Mouse (Mus musculus) CH12.LX (cell line): Measurements from ENCODE around the gene Tbc1d15. TPM values are rescaled to one million over a fixed set of nuclear protein-coding genes. Genes with fewer than 3 reads are reported as not detected.

Experiments used
- DNase-seq: peaks from one replicate; pipeline ENCODE4 v3.0.0-alpha.2; 2013; ENCODE audit errors: extremely low read depth
- H3K27ac ChIP-seq: 2 replicates; pipeline ENCODE4 v1.5.1; 2012; ENCODE audit warnings: low read depth, mild to moderate bottlenecking, control low read depth, moderate library complexity; ENCODE audit not compliant: insufficient read depth
- H3K27me3 ChIP-seq: replicated peaks from 2 replicates; pipeline ENCODE3; 2012; ENCODE audit warnings: inconsistent platforms
- H3K36me3 ChIP-seq, 2 experiments: replicated peaks in 1 of 2; 2 replicates each; pipeline versions ENCODE3 to v1.6.1; 2012; ENCODE audit warnings: inconsistent platforms in 1 of 2, low read length in 1 of 2, mild to moderate bottlenecking in 1 of 2, mixed read lengths in 1 of 2, moderate library complexity in 1 of 2; ENCODE audit not compliant: control insufficient read depth in 1 of 2, insufficient read depth in 1 of 2
- H3K4me1 ChIP-seq, 2 experiments: 2 replicates each; pipeline ENCODE4 v1.6.1; 2012; ENCODE audit warnings: inconsistent platforms in 1 of 2, moderate library complexity in 1 of 2; ENCODE audit not compliant: insufficient read depth in 2 of 2, control insufficient read depth in 1 of 2
- H3K4me2 ChIP-seq: 2 replicates; pipeline ENCODE4 v1.6.1; 2012; ENCODE audit warnings: low read depth, mild to moderate bottlenecking, control low read depth; ENCODE audit not compliant: poor library complexity, insufficient read depth, severe bottlenecking
- H3K4me3 ChIP-seq, 3 experiments: fragments of 150-350 bp in 1 of 3; sonication (generic) in 1 of 3; replicated peaks in 1 of 3; 2 replicates each; pipeline versions ENCODE3 to v1.5.1; 2011 to 2012; ENCODE audit warnings: low read depth in 2 of 3, low read length in 2 of 3, mild to moderate bottlenecking in 2 of 3, moderate library complexity in 2 of 3, control low read depth in 1 of 3, improper control_type of control experiment in 1 of 3, inconsistent platforms in 1 of 3, mixed read lengths in 1 of 3; ENCODE audit not compliant: poor library complexity in 1 of 3
- H3K79me2 ChIP-seq: replicated peaks from 2 replicates; pipeline ENCODE4 v1.6.1; 2012; ENCODE audit warnings: mild to moderate bottlenecking, moderate library complexity; ENCODE audit not compliant: control insufficient read depth, poor library complexity, insufficient read depth, severe bottlenecking; ENCODE audit errors: extremely low read depth
- H3K9ac ChIP-seq: 2 replicates; pipeline ENCODE4 v1.6.1; 2012; ENCODE audit warnings: low read depth, mild to moderate bottlenecking, control low read depth, moderate library complexity; ENCODE audit not compliant: insufficient read depth
- H3K9me3 ChIP-seq: replicated peaks from 2 replicates; pipeline ENCODE3; 2012; ENCODE audit warnings: low read length, inconsistent platforms, mixed read lengths
- CHD1 ChIP-seq: IDR thresholded peaks from 2 replicates; pipeline ENCODE4 v1.6.1; 2012; ENCODE audit warnings: low read depth, low read length, improper control_type of control experiment, inconsistent platforms
- CHD2 ChIP-seq: IDR thresholded peaks from 2 replicates; pipeline ENCODE4 v1.6.1; 2011; ENCODE audit warnings: low read length, improper control_type of control experiment
- EP300 ChIP-seq: IDR thresholded peaks from 2 replicates; pipeline ENCODE4 v1.6.1; 2011; ENCODE audit warnings: low read length, improper control_type of control experiment
- ETS1 ChIP-seq: conservative IDR thresholded peaks from 2 replicates; pipeline ENCODE4 v1.6.1; 2012; ENCODE audit warnings: low read depth, mild to moderate bottlenecking, inconsistent platforms, low read length, improper control_type of control experiment, moderate library complexity
- IRF4 ChIP-seq: IDR thresholded peaks from 2 replicates; pipeline ENCODE4 v1.6.1; 2014; ENCODE audit warnings: low read depth, mild to moderate bottlenecking, inconsistent platforms, low read length, improper control_type of control experiment
- MAFK ChIP-seq: IDR thresholded peaks from 2 replicates; pipeline ENCODE4 v1.6.1; 2011; ENCODE audit warnings: low read length, improper control_type of control experiment; ENCODE audit not compliant: insufficient replicate concordance
- MAX ChIP-seq: IDR thresholded peaks from 2 replicates; pipeline ENCODE4 v1.6.1; 2011; ENCODE audit warnings: low read length, improper control_type of control experiment
- MAZ ChIP-seq: IDR thresholded peaks from 2 replicates; pipeline ENCODE4 v1.6.1; 2012; ENCODE audit warnings: low read depth, mild to moderate bottlenecking, inconsistent platforms, low read length, improper control_type of control experiment, moderate library complexity
- NRF1 ChIP-seq: IDR thresholded peaks from 2 replicates; pipeline ENCODE4 v1.6.1; 2014; ENCODE audit warnings: low read depth, mild to moderate bottlenecking, inconsistent platforms, low read length, improper control_type of control experiment, moderate library complexity
- PAX5 ChIP-seq: IDR thresholded peaks from 2 replicates; pipeline ENCODE4 v1.6.1; 2012; ENCODE audit warnings: low read length, inconsistent platforms, mixed read lengths
- POLR2A ChIP-seq: IDR thresholded peaks from 2 replicates; pipeline ENCODE4 v1.6.1; 2011; ENCODE audit warnings: low read depth, mild to moderate bottlenecking, improper control_type of control experiment, low read length
- POLR2AphosphoS2 ChIP-seq: IDR thresholded peaks from 2 replicates; pipeline ENCODE4 v1.6.1; 2011; ENCODE audit warnings: low read depth, low read length, improper control_type of control experiment
- UBTF ChIP-seq: IDR thresholded peaks from 2 replicates; pipeline ENCODE4 v1.6.1; 2012; ENCODE audit warnings: low read depth, mild to moderate bottlenecking, inconsistent platforms, low read length, improper control_type of control experiment, moderate library complexity
- USF1 ChIP-seq: IDR thresholded peaks from 2 replicates; pipeline ENCODE4 v1.6.1; 2014; ENCODE audit warnings: low read depth, mild to moderate bottlenecking, inconsistent platforms, low read length, improper control_type of control experiment
- USF2 ChIP-seq: conservative IDR thresholded peaks from 2 replicates; pipeline ENCODE4 v1.6.1; 2011; ENCODE audit warnings: low read depth, low read length, improper control_type of control experiment
- ZMIZ1 ChIP-seq: IDR thresholded peaks from 2 replicates; pipeline ENCODE4 v1.6.1; 2012; ENCODE audit warnings: low read depth, mild to moderate bottlenecking, inconsistent platforms, low read length, improper control_type of control experiment
- dilution Hi-C: fragments of 300-500 bp; cut with MboI; formaldehyde crosslinking; loops from 2 replicates; pipeline ENCODE4 v1.14.3; 2020; ENCODE audit warnings: low sequenced_read_pairs; ENCODE audit not compliant: extremely low pct_unique_long_range_greater_than_20kb, extremely low pct_ligation_motif_present
- in situ Hi-C: fragments of 300-500 bp; cut with MboI; formaldehyde crosslinking; loops from 3 replicates; pipeline ENCODE4 v1.14.3; 2019; ENCODE audit warnings: low sequenced_read_pairs, low pct_ligation_motif_present, low pct_unique_long_range_greater_than_20kb, mixed read lengths
- polyA plus RNA-seq: library from polyadenylated mRNA; unstranded; fragments of >175 nt; gene quantifications from 2 replicates; pipeline ENCODE4 v1.2.1, GENCODE M21; 2012; ENCODE audit warnings: low read depth; ENCODE audit not compliant: insufficient read length
- total RNA-seq, 2 experiments: library from RNA; depleted of rRNA; stranded (reverse); fragments of 300-350 nt in 1 of 2; fragments of >200 nt in 1 of 2; gene quantifications; 2 replicates each; pipeline ENCODE4 v1.2.3; 2012 to 2014

Tbc1d15 gene
- total and polyA plus RNA-seq, 3 experiments, result 13.4 to 59.5 (median 23.3) TPM

GRCm38 (mm10) chr10:115288856-115289255, 37.6 kb upstream of the Tbc1d15 start:
- no peaks in the 10 kb centered on the region for H3K27me3 ChIP-seq
- dilution Hi-C loops, result no loop called here

GRCm38 (mm10) chr10:115284170-115284569, 32.9 kb upstream of the Tbc1d15 start:
- no peak overlapping the region for H3K9ac ChIP-seq
- no peak for DNase-seq
- no peaks in the 10 kb centered on the region for H3K79me2 ChIP-seq
- H3K27ac ChIP-seq, result no peak overlapping the region
- no peaks in the 10 kb centered on the region for H3K27me3 ChIP-seq
- H3K9me3 ChIP-seq, result no peaks in the 10 kb centered on the region
- H3K4me1 ChIP-seq, result 0 out of 4 replicates have a peak, but pooled peaks cover 0 to 2% of the 10 kb centered on the region in 2 experiments
- peaks cover 22 to 32% of the 10 kb centered on the region in 2 experiments for H3K36me3 ChIP-seq
- no peak overlapping the region for H3K4me2 ChIP-seq
- in situ Hi-C loops, result no loop called here
- H3K4me3 ChIP-seq, result no peak overlapping the region
- TF ChIP-seq MAFK (no peak), POLR2A (no peak), MAZ (no peak), USF2 (no peak)
- dilution Hi-C loops, result no loop called here

More at GRCm38 (mm10) chr10:115288856-115289255, 37.6 kb upstream of the Tbc1d15 start:
- Histone ChIP-seq H3K4me1 (no peaks in the 10 kb centered on the region), H3K4me2 (no peak overlapping the region), H3K9ac (no peak overlapping the region), H3K36me3 (peaks cover 55 to 75% of the 10 kb centered on the region in 2 experiments), H3K27ac (no peak overlapping the region), H3K9me3 (no peaks in the 10 kb centered on the region), H3K4me3 (no peak overlapping the region), H3K79me2 (no peaks in the 10 kb centered on the region)
- DNase-seq, result no peak
- in situ Hi-C loops, result no loop called here
- TF ChIP-seq MAFK (no peak), ETS1 (no peak), CHD2 (no peak), POLR2AphosphoS2 (no peak)

- in situ Hi-C loops, result no loop called here
These were observed 30.1 kb upstream of the Tbc1d15 start for GRCm38 (mm10) chr10:115281381-115281780.

More at GRCm38 (mm10) chr10:115281381-115281780, 30.1 kb upstream of the Tbc1d15 start:
- no peaks in the 10 kb centered on the region for H3K27me3 ChIP-seq
- H3K9me3 ChIP-seq, result no peaks in the 10 kb centered on the region
- H3K36me3 ChIP-seq, result peaks cover 2 to 9% of the 10 kb centered on the region in 2 experiments
- no peak for TF ChIP-seq USF1
- no peak for TF ChIP-seq ZMIZ1
- TF ChIP-seq MAX, result no peak
- no peak for TF ChIP-seq CHD1
- peak; percentile 52; the same call in 1 of the 2 replicates for TF ChIP-seq IRF4
- TF ChIP-seq NRF1, result no peak
- no peak for TF ChIP-seq UBTF
- no peak for TF ChIP-seq PAX5
- no peak for TF ChIP-seq EP300
- peak overlapping the region in 1 of 3 experiments; percentile 53 for H3K4me3 ChIP-seq
- no peak overlapping the region for H3K27ac ChIP-seq
- dilution Hi-C loops, result no loop called here
- H3K4me2 ChIP-seq, result peak overlapping the region; percentile 87
- peak overlapping the region; percentile 53; the same call in 1 of the 2 replicates for H3K9ac ChIP-seq
- no peak for DNase-seq
- no peaks in the 10 kb centered on the region for H3K79me2 ChIP-seq
- H3K4me1 ChIP-seq, result 0 out of 4 replicates have a peak, but pooled peaks cover 0 to 2% of the 10 kb centered on the region in 2 experiments
